ENCODE assay signal across 8 mouse cellular contexts in the genomic region with DNA sequence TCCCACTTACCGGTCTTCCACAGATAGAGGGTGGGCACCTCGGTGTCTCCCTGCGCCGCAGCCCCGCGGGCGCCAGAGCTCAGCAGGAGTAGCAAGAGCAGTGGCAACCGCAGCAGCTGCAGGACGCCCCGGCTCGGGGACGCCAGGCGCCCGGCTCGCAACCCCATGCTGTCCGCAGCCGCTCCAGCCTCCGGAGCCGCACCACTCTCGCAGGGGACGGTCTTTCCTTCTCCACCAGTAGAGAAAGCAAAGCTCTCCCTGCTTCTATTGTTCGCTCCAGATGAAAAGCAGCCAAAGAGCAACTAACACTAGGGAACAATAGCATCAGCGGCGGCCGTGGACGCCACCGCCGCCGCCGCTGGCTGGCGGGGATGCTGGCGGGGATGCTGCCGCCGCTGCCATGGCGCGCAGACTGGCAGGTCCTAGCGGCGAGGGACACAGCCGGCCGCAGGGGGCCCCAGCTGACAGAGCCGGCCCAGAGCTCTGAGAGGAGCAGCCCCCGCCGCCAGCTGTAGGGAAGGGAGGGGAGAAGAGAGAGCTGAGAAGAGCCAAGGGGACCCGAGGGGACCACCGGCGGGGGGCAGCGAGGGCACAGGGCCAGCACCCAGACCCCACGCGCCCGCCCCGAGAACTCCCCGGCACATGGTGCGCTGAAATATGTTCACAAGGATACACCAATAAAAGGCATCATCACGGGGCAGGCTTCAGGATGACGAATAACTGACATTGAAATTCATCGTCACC. TPM values are rescaled to one million over a fixed set of nuclear protein-coding genes. Genes with fewer than 3 reads are reported as not detected.
A peak's percentile ranks its signal among the peaks of the same experiment; 100 is the strongest.
DNase-seq lines count a peak whose midpoint lies in the region; ATAC-seq and TF ChIP-seq lines count a peak whose summit lies in the region.

A gene (minus strand): TSS at position 624 of the 744 bp plus-strand sequence.

- peak within 1 kb of the TSS; percentile 49 for H3K4me3 ChIP-seq in lung, adult 2 months (replicated peaks; ENCODE audit: extremely low read depth, low read depth, low read length)

- intact Hi-C loops in heart, postnatal 36 days (cut with DNase I): loop anchor here (2.0 to 10.0 kb wide), 3 partner anchors 197 to 398 kb away; no protein-coding TSS in a partner anchor

- peak; percentile 91 for ATAC-seq in frontal cortex, adult (ENCODE audit: low TSS enrichment)
- no peak for ATAC-seq in activated CD4-positive, CD25-positive, alpha-beta regulatory T cell, adult 4 months

- no peak for TF ChIP-seq CTCF in lung, adult 2 months (IDR thresholded peaks at IDR 0.05; ENCODE audit: insufficient read depth, low read length)

- H3K4me1 ChIP-seq in lung, adult 2 months (ENCODE audit: control insufficient read depth, insufficient read depth, low read length): no peaks in the 10 kb centered on the region; the same call in 1 of the 2 replicates

- TF ChIP-seq POLR2A in lung, adult 2 months (IDR thresholded peaks at IDR 0.05; ENCODE audit: borderline replicate concordance, extremely low read depth, low read depth, low read length): no peak

- DNase-seq in Muller cell, postnatal 12 days (ENCODE audit: inconsistent ontology term): peak; percentile 74
- peak; percentile 16 for DNase-seq in cerebellum, adult 8-10 months
- peak; percentile 46 to 73 for DNase-seq in heart, postnatal 36 days
- DNase-seq in layer of hippocampus, adult 8-10 months (ENCODE audit: low spot score in 2 of 2): peak; percentile 32 to 51
- DNase-seq in lung, adult 2 months: peak; percentile 7
- peak; percentile 82 for DNase-seq in retina, embryonic 14.5 days (ENCODE audit: low spot score)

- 2% methylated on average over 56 of the region's 56 CpGs for WGBS in lung, adult 2 months

RNA-seq across cellular contexts. Expression of the gene that starts here (rescaled TPM):
- total RNA-seq in heart, postnatal 36 days (2021): 10 to 100 TPM; 13.2 to 13.7 TPM
- 10 to 100 TPM; 34.8 to 39.3 (median 36.4) TPM for total RNA-seq in layer of hippocampus, adult 8-10 months (2022)
- polyA plus RNA-seq in lung, adult 2 months (2012; rRNA removed): 0.98 and 2.3 TPM in 2 replicates
- polyA plus RNA-seq in activated CD4-positive, CD25-positive, alpha-beta regulatory T cell, adult 4 months (2017; shearing (Covaris generic)): not detected

Comparison
In these comparisons a context has a peak if more than half of its experiments do, and no peak if none do; other contexts are left out.
1. DNase-seq: peak in every context shown above with its lines; median percentile 82 in retina, embryonic 14.5 days; 74 in Muller cell, postnatal 12 days; 60 in heart, postnatal 36 days; 42 in layer of hippocampus, adult 8-10 months; 16 in cerebellum, adult 8-10 months; 7 in lung, adult 2 months.